Mouse (Mus musculus) lung, adult 2 months (tissue): ENCODE results near the gene Amdhd1.

Experiments
- CTCF ChIP-seq: fragments of 200-500 bp; IDR thresholded peaks from 2 replicates; pipeline ENCODE4 v1.5.1; 2011; ENCODE audit warnings: mild to moderate bottlenecking, low read length, control low read depth; ENCODE audit not compliant: insufficient read depth
- POLR2A ChIP-seq: fragments of 200-500 bp; IDR thresholded peaks from 2 replicates; pipeline ENCODE4 v1.6.1; 2011; ENCODE audit warnings: low read depth, mild to moderate bottlenecking, control low read depth, low read length, borderline replicate concordance; ENCODE audit errors: extremely low read depth

DNA sequence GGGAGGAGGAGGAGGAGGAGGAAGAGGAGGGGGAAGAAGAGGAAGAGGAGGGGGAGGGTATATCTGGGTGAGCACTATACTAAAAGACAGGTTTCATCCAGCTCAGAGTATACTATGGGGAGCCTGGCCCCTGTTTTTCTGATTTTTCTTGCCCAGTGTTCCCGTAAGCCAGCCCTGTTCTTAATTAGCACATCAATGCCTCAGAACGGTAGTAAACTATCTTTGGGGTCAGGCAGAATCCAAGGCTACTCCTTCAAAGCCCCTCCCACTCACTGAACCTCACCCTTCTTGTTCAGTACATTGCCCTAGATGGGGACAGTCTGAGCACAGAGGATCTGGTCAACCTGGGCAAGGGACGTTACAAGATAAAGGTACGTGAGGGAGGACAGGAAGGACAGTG is 49.4 kb downstream of the Amdhd1 start:
- TF ChIP-seq POLR2A (no peak), CTCF (no peak)
